Mouse (Mus musculus): ENCODE data around the gene Abca2. TPM values are rescaled to one million over a fixed set of nuclear protein-coding genes. Genes with fewer than 3 reads are reported as not detected.
"Not testable (repeated sequence)": the region's sequence is repeated elsewhere in the genome, so short reads cannot be mapped to it uniquely, and the experiment has no call there.

Gene Abca2
- polyA plus RNA-seq (2012; rRNA removed): 7.5 and 12.4 TPM in 2 replicates

DNA sequence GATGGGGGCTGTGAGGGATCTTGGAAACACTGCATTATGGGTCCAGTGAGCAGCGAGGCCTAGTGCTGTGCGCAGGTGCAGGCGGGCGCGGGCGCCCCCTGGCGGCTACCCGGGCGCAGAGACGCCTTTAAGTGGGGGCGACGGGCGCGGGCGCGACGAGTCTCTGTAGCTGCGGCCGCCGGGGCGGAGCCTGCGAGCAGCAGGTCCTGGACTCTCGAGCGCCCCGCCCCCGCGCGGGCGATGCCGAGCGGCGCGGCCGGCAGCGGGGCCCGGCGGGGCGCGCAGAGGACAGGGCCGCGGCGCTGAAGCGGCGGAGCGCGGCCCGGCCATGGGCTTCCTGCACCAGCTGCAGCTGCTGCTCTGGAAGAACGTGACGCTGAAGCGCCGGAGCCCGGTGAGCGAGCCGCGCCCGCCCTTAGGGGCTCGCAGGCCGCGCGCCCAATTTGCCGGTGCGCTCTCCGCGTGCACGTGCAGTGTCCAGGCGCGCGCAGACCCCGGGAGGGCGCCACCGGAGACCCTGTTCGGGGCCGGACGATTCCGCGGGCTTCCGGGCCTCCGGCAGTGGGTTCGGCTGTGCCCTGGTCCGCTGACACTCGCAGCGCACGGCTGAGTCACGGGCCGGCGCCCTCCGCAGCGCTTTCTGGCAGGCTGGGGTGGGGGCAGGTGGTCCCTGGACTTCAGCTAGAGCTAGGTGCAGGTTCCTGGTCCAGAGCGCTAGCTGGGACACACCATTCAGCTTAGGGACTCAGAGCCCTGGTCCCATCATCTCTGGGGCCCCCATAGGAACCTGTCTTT is at the start of gene Abca2:
TSS of gene Abca2 (plus strand) at position 262 of the 795 bp plus-strand sequence.
- WGBS: under 1% methylated on average over 87 of the region's 89 CpGs

DNA sequence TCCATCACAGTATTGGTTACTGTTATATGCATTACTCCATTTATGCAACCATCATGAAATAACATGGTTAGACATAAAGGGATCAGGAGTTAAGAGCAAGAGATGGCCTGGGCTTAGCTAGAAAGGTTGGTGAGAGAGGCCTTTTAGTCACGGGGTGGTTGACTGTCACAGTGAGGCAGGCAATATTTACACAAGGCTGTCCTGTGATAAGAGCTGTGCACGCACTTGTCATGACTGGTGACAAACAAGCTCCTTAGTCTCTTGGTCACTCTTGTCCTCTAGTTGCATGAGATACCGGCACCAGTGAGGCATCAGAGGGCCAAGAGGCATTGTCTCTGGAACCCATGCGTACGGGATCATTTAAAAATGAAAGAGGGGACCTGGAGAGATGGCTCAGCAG is 44.0 kb upstream of the Abca2 start:
- 61% methylated on average over 5 of the region's 5 CpGs for WGBS
- no peak for DNase-seq (ENCODE audit: low read depth, low spot score)

More for the DNA sequence above, at the start of gene Abca2:
- peak; percentile 62 for DNase-seq (ENCODE audit: low read depth, low spot score)

GRCm38 (mm10) chr2:25391266-25391665 is 37.2 kb upstream of the Abca2 start:
- 79% methylated on average over 5 of the region's 5 CpGs for whole genome bisulfite sequencing
- DNase-seq (ENCODE audit: low read depth, low spot score): no peak

DNA sequence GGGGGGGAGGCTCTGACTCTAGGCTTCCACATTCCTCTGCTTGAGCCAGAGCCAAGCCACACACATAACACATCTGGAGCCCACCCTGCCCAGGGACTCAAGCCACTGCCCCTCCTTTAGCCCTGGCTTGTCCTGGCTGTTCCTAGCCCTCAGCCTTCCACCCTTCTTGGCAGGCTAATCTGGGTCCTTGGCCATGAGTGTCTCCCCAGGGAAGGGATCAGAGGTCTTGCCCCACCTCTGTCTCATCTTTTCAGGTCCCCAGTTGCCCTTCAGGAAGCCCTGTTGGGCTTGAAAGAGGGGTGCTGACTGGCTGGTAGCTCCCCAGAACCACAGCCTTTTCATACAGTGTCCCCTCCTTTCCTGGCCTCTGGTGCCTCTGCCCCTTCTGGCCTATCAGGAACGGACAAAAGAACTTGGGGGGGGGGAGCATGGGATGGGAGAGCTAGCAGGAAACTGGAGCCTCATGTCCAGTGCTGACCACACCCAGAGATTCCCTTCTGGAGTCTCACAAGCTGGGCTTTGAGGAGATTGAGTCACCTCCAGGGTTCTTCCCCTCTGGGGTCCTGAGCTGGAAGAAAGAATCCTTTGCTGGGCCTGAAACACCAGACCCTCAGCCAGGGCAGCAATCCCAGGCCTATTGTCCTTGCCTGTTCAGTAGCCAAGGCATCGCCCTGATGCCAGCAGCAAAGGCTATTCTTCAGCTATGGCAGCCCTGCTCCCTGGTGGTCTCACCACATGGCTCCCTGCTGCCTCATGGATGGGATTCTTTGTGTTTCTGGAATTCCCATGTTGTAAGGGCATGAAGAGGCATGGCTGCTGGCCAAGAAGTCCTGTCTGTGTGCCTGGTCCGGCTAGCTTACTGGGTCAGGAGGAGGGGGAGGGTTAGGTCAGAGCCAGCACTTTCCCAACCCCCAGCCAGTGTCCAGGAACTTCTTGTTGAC is 34.0 kb upstream of the Abca2 start:
- WGBS: 46% methylated on average over 3 of the region's 3 CpGs
- DNase-seq (ENCODE audit: low read depth, low spot score): no peak

- DNase-seq (ENCODE audit: low read depth, low spot score): peak; percentile 51
- 2% methylated on average over 57 of the region's 57 CpGs for WGBS
Measured at GRCm38 (mm10) chr2:25395721-25396596, 32.5 kb upstream of the Abca2 start, which contains the start of gene Entpd2. Entpd2 (plus strand) TSS chr2:25395874.

GRCm38 (mm10) chr2:25396597-25396983 is 31.9 kb upstream of the Abca2 start:
- WGBS: 59% methylated on average over 3 of the region's 3 CpGs
- no peak for DNase-seq (ENCODE audit: low read depth, low spot score)

DNA sequence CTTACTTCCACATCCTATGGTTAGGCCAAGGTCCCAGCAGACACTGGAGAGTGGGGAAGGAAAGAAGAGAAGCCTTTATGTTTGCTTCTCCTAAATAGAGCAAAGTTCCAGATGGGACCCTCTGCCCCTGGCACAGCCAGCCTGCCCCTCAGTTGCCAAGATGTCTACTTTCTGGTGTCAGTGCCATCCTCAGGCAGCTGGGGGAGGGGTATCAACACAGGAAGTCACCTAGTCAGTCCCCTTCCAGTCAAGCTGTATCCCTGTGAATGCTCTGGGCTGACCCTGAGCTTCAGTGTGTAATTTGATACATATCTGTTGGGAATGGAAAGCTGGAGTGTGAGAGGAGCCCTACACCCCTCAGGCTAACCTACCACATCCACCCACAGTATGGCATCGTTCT is 31.5 kb upstream of the Abca2 start:
- no peak for DNase-seq (ENCODE audit: low read depth, low spot score)
- WGBS: 83% methylated on average over 1 of the region's 1 CpGs

DNA sequence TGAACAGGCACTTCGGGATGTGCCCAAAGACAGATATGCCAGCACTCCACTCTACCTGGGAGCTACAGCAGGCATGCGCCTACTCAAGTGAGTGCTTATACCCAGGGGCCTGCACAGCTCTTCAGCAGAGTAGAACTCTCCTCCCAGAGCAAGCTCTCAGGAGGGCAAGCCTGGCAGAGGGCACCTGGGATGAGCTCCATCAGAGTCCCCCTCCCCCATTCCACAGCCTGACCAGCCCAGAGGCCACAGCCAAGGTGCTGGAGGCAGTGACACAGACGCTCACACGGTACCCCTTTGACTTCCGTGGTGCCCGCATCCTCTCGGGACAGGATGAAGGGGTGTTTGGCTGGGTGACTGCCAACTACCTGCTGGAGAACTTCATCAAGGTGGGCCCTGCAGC is 30.4 kb upstream of the Abca2 start:
- DNase-seq (ENCODE audit: low read depth, low spot score): no peak
- WGBS: 97% methylated on average over 7 of the region's 7 CpGs

DNA sequence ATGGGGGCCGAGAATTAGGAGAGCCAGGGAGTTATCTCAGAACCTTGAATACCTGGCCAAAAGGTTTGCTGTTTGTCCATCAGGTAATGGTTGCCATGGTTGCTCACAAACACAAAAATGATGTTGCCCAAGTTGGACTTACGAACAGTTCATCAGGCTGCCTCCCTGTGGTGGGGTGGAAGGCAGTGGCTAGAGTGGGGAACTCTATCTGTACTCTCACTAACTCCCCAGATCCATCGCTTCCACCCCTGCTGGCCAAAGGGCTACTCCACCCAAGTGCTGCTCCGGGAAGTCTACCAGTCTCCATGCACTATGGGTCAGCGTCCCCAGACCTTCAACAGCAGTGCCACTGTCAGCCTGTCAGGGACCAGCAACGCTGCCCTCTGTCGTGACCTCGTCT is 29.5 kb upstream of the Abca2 start, which contains the start of gene Npdc1:
TSS of gene Npdc1 (plus strand) at position 301 of the 400 bp plus-strand sequence.
- DNase-seq (ENCODE audit: low read depth, low spot score): no peak
- WGBS: 82% methylated on average over 8 of the region's 8 CpGs

GRCm38 (mm10) chr2:25400291-25400690 is 28.2 kb upstream of the Abca2 start:
- WGBS: 29% methylated on average over 16 of the region's 16 CpGs
- DNase-seq (ENCODE audit: low read depth, low spot score): no peak

DNA sequence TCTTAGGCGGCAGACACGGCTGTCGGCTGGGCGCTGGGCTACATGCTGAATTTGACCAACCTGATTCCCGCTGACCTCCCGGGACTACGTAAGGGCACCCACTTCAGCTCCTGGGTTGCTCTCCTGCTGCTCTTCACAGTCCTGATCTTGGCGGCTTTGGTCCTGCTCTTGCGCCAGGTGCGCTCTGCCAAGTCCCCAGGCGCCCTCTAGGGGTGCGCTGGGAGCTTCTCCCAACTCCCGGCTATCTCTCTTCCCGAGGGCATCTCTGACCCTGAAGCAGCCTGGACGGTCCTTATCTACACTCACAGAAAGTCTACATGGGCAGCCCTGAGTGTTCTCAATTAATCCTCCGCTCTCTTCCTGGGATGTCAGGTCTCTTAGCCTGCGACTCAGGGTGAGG is 27.7 kb upstream of the Abca2 start:
- no peak for DNase-seq (ENCODE audit: low read depth, low spot score)
- 4% methylated on average over 17 of the region's 17 CpGs for WGBS

DNA sequence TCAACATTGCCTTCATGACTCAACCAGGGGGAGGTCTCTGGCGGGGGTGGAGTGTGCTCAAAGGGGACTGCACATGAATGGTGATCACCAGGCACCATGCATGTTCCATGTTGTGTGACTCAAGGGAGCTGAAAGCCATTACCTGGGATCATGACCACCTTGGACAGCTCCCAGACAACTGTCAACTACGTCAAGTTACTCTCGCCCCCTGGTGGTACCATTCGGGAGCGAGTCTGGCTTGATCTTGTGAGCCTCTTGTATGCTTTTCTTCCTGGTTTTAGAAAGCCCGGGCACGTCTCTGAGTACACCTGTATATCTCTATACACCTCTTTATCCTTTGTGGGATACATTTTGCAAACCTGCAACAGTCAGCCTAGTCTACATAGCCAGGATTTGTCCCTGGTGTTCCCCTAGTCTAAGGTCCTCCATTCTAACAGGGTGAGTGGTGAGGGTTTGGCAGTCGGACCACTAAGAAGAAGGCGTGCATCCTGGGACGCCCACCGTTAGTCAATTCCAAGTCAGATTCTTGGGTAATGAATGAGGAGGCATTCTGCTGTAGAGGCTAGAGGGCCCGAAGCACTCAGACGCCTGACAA is 26.0 kb upstream of the Abca2 start:
- peak; percentile 76 for DNase-seq (ENCODE audit: low read depth, low spot score)
- 4% methylated on average over 13 of the region's 13 CpGs for WGBS

DNA sequence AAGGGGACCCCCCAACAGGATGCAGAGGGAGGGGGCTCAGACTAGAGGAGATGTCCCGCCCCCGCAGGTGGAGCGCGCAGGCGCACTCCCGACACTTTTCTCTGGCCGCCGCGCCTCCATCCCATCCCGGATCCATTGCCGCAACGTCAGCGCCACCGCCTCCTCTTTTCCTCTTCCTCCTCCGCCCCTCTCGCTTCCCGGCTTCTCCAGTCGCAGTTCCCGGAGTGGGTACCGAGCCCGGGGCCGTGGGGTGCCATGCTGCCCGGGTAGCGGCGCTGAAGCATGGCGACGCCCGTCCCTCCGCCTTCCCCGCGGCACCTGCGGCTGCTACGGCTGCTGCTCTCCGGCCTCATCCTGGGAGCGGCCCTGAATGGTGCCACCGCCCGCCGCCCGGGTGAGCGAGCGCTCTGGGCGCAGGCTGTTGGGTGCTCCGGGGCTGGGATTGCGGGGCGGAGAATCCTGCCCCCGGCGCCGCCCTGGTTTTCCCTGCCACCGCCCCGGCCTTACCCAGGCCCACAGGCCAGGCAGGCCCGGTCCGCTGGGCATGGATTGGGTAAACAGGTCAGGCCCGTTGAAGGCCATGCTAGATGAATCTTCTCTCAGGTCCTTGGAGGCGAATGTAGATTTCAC is 25.4 kb upstream of the Abca2 start:
- 2% methylated on average over 54 of the region's 54 CpGs for WGBS
- DNase-seq (ENCODE audit: low read depth, low spot score): peak; percentile 53

DNA sequence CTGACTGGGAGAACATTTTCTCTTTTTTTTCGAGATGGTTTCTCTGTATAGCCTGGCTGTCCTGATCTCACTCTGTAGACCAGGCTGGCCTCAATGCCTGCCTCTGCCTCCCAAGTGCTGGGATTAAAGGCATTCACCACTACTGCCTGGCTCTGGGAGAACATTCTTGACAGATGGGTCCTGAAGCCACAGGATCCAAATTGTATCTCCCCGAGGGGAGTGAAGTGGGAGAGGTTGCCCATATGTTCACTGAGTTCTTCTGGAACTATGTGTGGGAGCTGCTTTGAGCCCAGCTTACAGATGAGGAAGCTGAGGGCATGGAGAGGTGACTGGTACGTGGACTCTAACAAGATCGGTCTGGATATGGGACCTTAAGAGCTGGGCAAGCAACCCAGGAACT is 24.5 kb upstream of the Abca2 start:
- DNase-seq (ENCODE audit: low read depth, low spot score): no peak
- WGBS: 86% methylated on average over 4 of the region's 4 CpGs

GRCm38 (mm10) chr2:25408908-25409307 is 19.6 kb upstream of the Abca2 start:
- DNase-seq (ENCODE audit: low read depth, low spot score): no peak
- 90% methylated on average over 10 of the region's 10 CpGs for WGBS

GRCm38 (mm10) chr2:25413436-25413835 is 15.1 kb upstream of the Abca2 start:
- not testable (repeated sequence) for DNase-seq (ENCODE audit: low read depth, low spot score)

DNA sequence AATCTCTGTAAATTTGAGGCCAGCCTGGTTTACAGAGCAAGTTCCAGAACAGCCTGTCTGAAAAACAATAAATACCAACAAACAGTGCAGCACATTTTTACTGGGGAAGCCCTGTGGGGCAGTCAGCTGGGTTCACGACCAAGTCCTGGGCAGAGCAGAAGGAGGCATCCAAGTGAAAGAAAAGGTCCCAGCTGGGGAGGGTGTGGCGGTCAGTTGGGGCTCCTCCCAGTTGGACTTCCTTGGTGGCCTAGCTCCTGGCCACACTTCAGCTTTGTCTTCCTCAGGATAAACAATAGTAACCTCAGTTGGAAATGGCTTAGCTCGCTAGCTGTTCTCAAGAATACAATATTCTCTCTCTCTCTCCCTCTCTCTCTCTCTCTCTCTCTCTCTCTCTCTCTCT is 11.1 kb upstream of the Abca2 start:
- 10% methylated on average over 3 of the region's 3 CpGs for WGBS
- no peak for DNase-seq (ENCODE audit: low read depth, low spot score)

DNA sequence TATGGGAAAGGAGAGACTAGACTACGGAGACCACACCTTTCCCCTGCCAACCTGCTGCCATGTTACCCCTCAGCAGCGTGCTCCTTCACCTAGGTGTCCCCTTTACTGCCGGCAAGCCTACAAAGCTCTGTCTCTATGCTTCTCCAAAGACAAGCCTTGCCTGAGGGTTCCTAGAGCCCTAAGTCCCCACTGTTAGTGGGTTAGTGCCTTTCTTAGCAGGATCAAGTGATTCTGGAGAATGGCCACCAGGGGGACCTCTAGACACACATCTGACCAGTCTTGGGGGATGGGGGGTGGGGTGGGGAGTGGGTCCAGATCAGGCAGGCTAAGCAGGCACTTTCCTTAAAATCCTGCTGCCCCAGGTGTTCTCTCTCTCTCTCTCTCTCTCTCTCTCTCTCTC is 6.6 kb upstream of the Abca2 start:
- WGBS: 25% methylated on average over 3 of the region's 3 CpGs
- no peak for DNase-seq (ENCODE audit: low read depth, low spot score)
